Mouse (Mus musculus) G1E (cell line): ENCODE measurements around the gene 4933406M09Rik.

ENCODE experiments used
- CTCF ChIP-seq: IDR thresholded peaks from 2 replicates; pipeline ENCODE4 v1.5.1; 2012; ENCODE audit warnings: low read depth, low read length, inconsistent platforms, mixed read lengths
- GATA1 ChIP-seq: IDR thresholded peaks from 2 replicates; pipeline ENCODE4 v1.6.1; 2012; ENCODE audit warnings: borderline replicate concordance, low read length, inconsistent platforms, mixed read lengths

DNA sequence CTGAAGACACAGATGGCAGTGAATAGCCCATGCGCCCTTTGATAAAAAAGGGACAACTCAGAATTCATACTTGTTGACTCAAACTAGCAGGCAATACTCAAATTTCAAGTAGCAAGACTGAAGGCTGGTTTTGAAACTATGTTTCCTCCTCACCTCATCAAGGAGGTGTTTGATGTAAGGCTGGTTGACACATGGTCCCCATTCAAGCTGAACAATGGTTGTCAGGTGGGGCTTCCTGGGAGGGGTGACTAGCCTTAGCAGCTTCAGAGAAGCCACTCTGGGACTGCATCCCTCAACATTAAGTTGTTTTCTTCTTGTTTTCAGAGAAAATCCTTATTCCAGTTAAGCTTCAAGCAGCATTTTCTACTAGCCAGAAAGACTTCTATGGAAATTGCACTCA is at the start of gene 4933406M09Rik:
- TF ChIP-seq CTCF (no peak), GATA1 (no peak)
